In genomic region chr7:113250433-113250991, GRCm38 (mm10) we compare ENCODE assay signal across 8 mouse cellular contexts. TPM values are rescaled to one million over a fixed set of nuclear protein-coding genes. Genes with fewer than 3 reads are reported as not detected.
A peak's percentile ranks its signal among the peaks of the same experiment; 100 is the strongest.
DNase-seq lines count a peak whose midpoint lies in the region; ATAC-seq and TF ChIP-seq lines count a peak whose summit lies in the region.

No protein-coding gene starts in this region.

- H3K9ac ChIP-seq in intestine, embryonic 15.5 days, result no peak overlapping the region

- peak overlapping the region; percentile 33 for H3K27ac ChIP-seq in intestine, embryonic 15.5 days

- peak; percentile 19; the same call in 1 of the 2 replicates for ATAC-seq in G1E (ENCODE audit: extremely low read depth, insufficient number of reproducible peaks, low FRiP score, poor library complexity, severe bottlenecking)
- peak; percentile 74 for ATAC-seq in intestine, embryonic 15.5 days
- peak; percentile 62; the same call in 1 of the 2 replicates for ATAC-seq in neutrophil, adult 5-6 weeks (ENCODE audit: extremely low read depth, insufficient number of reproducible peaks, low FRiP score, poor library complexity, severe bottlenecking)
- ATAC-seq in erythroblast, adult 5-6 weeks (replicated peaks; ENCODE audit: low FRiP score, poor library complexity, severe bottlenecking), result no peak

- H3K4me2 ChIP-seq in intestine, embryonic 15.5 days (replicated peaks), result no peak overlapping the region

- WGBS in intestine, embryonic 15.5 days, result 41% methylated on average over 3 of the region's 3 CpGs
- 45% methylated on average over 3 of the region's 3 CpGs for WGBS in lung, adult 2 months

- H3K9me3 ChIP-seq in G1E (replicated peaks), result no peaks in the 10 kb centered on the region
- H3K9me3 ChIP-seq in intestine, embryonic 15.5 days, result no peaks in the 10 kb centered on the region

- peaks cover 49% of the 10 kb centered on the region for H3K36me3 ChIP-seq in G1E (replicated peaks)
- H3K36me3 ChIP-seq in intestine, embryonic 15.5 days, result no peaks in the 10 kb centered on the region

- TF ChIP-seq CTCF in G1E (IDR thresholded peaks at IDR 0.05; ENCODE audit: low read depth, low read length), result peak; percentile 88
- TF ChIP-seq CTCF in lung, adult 2 months (IDR thresholded peaks at IDR 0.05; ENCODE audit: insufficient read depth, low read length), result peak; percentile 85

- H3K4me1 ChIP-seq in G1E (ENCODE audit: insufficient read depth, low read depth, low read length), result peaks cover 20% of the 10 kb centered on the region
- peaks cover 33% of the 10 kb centered on the region for H3K4me1 ChIP-seq in intestine, embryonic 15.5 days (replicated peaks)
- peaks cover 25% of the 10 kb centered on the region for H3K4me1 ChIP-seq in lung, adult 2 months (ENCODE audit: control insufficient read depth, insufficient read depth, low read length)

- peak; percentile 78 for DNase-seq in 3T3-L1 (ENCODE audit: low read depth, low spot score)
- DNase-seq in G1E (ENCODE audit: low spot score), result no peak
- peak; percentile 65 for DNase-seq in cerebellum, adult 9-11 months
- peak; percentile 17 for DNase-seq in gastrocnemius, postnatal 25 days
- DNase-seq in lung, adult 2 months, result no peak

- TF ChIP-seq POLR2A in lung, adult 2 months (IDR thresholded peaks at IDR 0.05; ENCODE audit: borderline replicate concordance, extremely low read depth, low read depth, low read length), result no peak

- H3K27me3 ChIP-seq in G1E (ENCODE audit: insufficient read depth, low read length), result peaks cover 1% of the 10 kb centered on the region; the same call in 1 of the 2 replicates
- H3K27me3 ChIP-seq in intestine, embryonic 15.5 days (replicated peaks), result no peaks in the 10 kb centered on the region

- no peak overlapping the region for H3K4me3 ChIP-seq in G1E (ENCODE audit: low read depth, low read length)
- no peak overlapping the region for H3K4me3 ChIP-seq in intestine, embryonic 15.5 days (replicated peaks)
- no peak overlapping the region for H3K4me3 ChIP-seq in lung, adult 2 months (replicated peaks; ENCODE audit: extremely low read depth, low read depth, low read length)

RNA-seq across cellular contexts. Expression of gene Arntl, which starts 43.2 kb away (rescaled TPM):
- total RNA-seq in G1E (2014; fragmentation: Nextera tagmentation), result 29.2 and 29.9 TPM in 2 replicates
- total RNA-seq in G1E (2017), result 22.0 and 23.8 TPM in 2 replicates
- 3.0 and 4.6 TPM in 2 replicates for polyA plus RNA-seq in G1E (2012)
- total RNA-seq in gastrocnemius, postnatal 25 days (2021), result 10 to 100 TPM in 1 of 2 experiments, 1 to 10 TPM in 1; 4.6 to 29.3 TPM
- 8.4 and 8.5 TPM in 2 replicates for polyA plus RNA-seq in intestine, embryonic 15.5 days (2015; fragmentation: Nextera tagmentation; extraction: Ambion mirVana)
- polyA plus RNA-seq in lung, adult 2 months (2012; rRNA removed), result 4.6 and 15.8 TPM in 2 replicates
- total RNA-seq in neutrophil, adult 5-6 weeks (2017), result 21.6 and 22.7 TPM in 2 replicates
- 0.38 and 5.0 TPM in 2 replicates for total RNA-seq in erythroblast, adult 5-6 weeks (2015; ENCODE audit: low replicate concordance)
- 1.5 and 2.5 TPM in 2 replicates for total RNA-seq in erythroblast, adult 5-6 weeks (2017; ENCODE audit: low replicate concordance)

Comparison
In these comparisons a context has a peak if more than half of its experiments do, and no peak if none do; other contexts are left out.
1. DNase-seq: peak in 3T3-L1 (single experiment), cerebellum, adult 9-11 months (single experiment) and gastrocnemius, postnatal 25 days (single experiment); none in G1E (single experiment) and lung, adult 2 months (single experiment).